Comparison of ENCODE assay signal across 31 mouse cellular contexts in genomic region chr13:32787584-32787983, GRCm38 (mm10). TPM values are rescaled to one million over a fixed set of nuclear protein-coding genes. Genes with fewer than 3 reads are reported as not detected.
"Had no signal": no experiment of that assay in that cellular context is flagged by ENCODE, and none has a peak within 500 bp of the region (broad histone marks: within the 10 kb centered on the region; RNA-seq: fewer than 3 reads in every experiment).

No protein-coding gene starts in this region.

- H3K4me3 ChIP-seq: embryonic facial prominence, embryonic 10.5 days; embryonic facial prominence, embryonic 12.5 days; embryonic facial prominence, embryonic 13.5 days; embryonic facial prominence, embryonic 15.5 days; erythroblast, embryonic 14.5 days; forebrain, embryonic 10.5 days; forebrain, embryonic 12.5 days; forebrain, embryonic 13.5 days; forebrain, embryonic 15.5 days; heart, adult 2 months had no signal

- ATAC-seq: forebrain, embryonic 13.5 days; forebrain, embryonic 14.5 days; forebrain, embryonic 15.5 days; forebrain, embryonic 16.5 days; forebrain, postnatal 0 days had no signal

- H3K27ac ChIP-seq: embryonic facial prominence, embryonic 10.5 days; embryonic facial prominence, embryonic 12.5 days; embryonic facial prominence, embryonic 13.5 days; embryonic facial prominence, embryonic 15.5 days; forebrain, embryonic 10.5 days; forebrain, embryonic 12.5 days; forebrain, embryonic 13.5 days; forebrain, embryonic 15.5 days; heart, adult 2 months had no signal

- DNase-seq: cerebellum, adult 8-10 months; cerebellum, adult 9-10 months; cerebellum, adult 9-11 months; cerebellum, postnatal 10 days; cerebellum, postnatal 14 days; cerebellum, postnatal 25 days; cerebellum, postnatal 36 days; embryo, embryonic 11 days; forebrain, postnatal 0 days; gastrocnemius, postnatal 10 days; gastrocnemius, postnatal 14 days; gastrocnemius, postnatal 25 days; gastrocnemius, postnatal 36 days; heart, adult 11 months; heart, adult 18-20 months; heart, adult 2 months had no signal

RNA-seq across cellular contexts. Expression of gene Mylk4, which starts 3.8 kb away (rescaled TPM):
- total RNA-seq: common myeloid progenitor, adult 5-6 weeks; granulocyte monocyte progenitor cell, adult 5-6 weeks had no signal

RNA-seq across cellular contexts. Expression of gene D930007J09Rik, which starts 15.1 kb away (rescaled TPM):
- total RNA-seq: common myeloid progenitor, adult 5-6 weeks; forebrain, postnatal 0 days; gastrocnemius, adult 18-20 months; gastrocnemius, postnatal 10 days; gastrocnemius, postnatal 14 days; gastrocnemius, postnatal 25 days; gastrocnemius, postnatal 36 days; granulocyte monocyte progenitor cell, adult 5-6 weeks; heart, adult 18-20 months; heart, adult 2 months; heart, adult 8-10 months had no signal
